Mouse (Mus musculus): ENCODE results near the gene Olfr309.
A peak's percentile ranks its signal among the peaks of the same experiment; 100 is the strongest.

Gene Olfr309

DNA sequence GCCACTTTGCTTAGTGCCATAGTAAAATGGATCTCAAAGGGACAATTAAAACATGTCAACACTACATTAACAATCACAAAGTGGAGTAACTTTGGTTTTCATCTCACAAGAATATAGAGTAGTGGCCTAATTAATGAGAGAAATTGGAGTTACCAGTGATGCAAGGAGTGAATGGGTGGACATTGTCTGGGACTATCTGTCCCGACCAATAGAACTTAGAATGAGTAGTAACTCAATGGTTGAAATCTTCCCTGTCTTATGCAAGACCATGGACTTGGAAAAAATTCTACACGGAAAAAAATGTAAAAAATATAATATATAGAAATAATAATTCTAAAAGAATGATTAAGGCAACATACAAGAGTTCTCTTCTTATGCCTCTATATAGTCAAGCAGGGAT, at the start of gene Olfr309:
Olfr309 (minus strand) TSS at position 101 of the 400 bp plus-strand sequence.
- no peak for DNase-seq

DNA sequence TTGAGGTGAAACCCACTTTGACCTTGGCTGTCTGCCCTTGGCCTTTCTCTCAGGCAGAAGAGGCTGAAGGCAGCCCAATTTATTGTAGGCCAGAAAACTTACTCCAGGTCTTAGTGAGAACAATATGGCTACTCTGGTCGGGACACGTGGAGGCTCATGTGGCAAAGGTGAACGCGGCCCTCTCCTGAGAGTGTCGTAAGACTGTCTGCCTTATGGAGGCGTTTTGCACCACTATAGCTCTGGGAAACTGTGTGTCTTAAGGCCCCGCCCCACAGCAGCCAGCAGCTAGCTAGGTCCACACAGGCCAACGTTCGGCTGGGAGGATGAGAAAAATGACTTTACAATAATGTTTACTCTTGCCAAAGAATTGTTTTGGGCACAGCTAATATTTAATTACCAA, 32.8 kb upstream of the Olfr309 start:
- peak in 1 of 2 experiments; percentile 25 for DNase-seq

DNA sequence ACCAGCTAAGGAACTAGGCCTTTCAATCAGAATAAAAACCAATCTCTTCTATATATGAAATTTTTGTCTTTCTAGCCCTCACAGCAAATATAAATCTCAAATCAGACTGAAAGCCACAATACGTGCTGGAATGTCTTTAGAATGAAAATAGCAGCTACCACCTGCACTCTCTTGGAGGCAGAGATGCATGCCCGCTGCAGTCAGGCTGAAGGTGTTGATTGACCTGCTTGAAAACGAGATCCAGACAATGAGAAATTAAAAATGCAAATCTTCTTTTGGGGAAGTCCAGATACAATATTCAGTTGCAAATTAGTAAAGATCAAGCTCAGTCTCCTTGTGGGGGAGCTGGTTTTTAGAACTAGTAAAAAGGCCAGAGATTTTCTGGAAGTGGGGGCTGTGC, 30.7 kb upstream of the Olfr309 start:
- DNase-seq: no peak

DNA sequence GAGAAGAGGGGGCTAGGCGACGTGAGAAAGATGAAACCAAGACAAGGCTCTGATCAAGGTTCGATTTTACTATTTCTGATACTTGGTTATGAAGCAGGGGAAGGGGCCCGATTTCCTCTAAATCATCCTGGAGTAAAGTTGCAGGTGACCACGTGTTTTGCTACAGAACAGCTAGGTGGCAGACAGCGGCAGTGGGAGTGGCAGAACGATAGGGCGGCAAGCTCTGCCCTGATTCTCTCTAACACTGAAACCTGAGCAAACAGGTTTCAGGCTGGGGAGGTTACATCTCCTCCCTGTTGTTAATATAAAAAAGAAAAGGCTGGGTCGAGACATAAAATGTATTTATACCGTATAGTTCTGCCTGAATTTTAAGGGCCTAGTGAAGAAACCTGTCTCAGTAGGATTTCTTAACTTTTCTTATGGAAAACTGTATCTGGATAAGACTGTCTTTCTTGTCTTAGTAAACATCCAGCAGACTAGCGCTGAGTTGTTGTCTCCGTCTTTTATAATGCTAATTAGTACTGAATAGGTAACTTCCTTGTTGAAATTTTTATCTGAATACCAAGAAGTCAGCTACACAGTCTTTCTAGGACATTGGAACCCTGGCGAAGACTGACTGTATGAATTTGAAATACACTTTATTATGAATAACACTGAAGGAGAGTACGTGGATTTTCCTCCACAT, 29.5 kb upstream of the Olfr309 start:
- no peak for DNase-seq

- no peak for DNase-seq
Measured at GRCm38 (mm10) chr7:86337486-86337885, 24.0 kb upstream of the Olfr309 start, which contains the start of gene Olfr307. Gene Olfr307 (minus strand): TSS chr7:86337586.

- no peak for DNase-seq
Measured at GRCm38 (mm10) chr7:86325530-86325929, 12.0 kb upstream of the Olfr309 start, which contains the start of gene Olfr308. Gene Olfr308 (minus strand): TSS chr7:86325630.

GRCm38 (mm10) chr7:86321323-86321722, 7.8 kb upstream of the Olfr309 start:
- DNase-seq: no peak

DNA sequence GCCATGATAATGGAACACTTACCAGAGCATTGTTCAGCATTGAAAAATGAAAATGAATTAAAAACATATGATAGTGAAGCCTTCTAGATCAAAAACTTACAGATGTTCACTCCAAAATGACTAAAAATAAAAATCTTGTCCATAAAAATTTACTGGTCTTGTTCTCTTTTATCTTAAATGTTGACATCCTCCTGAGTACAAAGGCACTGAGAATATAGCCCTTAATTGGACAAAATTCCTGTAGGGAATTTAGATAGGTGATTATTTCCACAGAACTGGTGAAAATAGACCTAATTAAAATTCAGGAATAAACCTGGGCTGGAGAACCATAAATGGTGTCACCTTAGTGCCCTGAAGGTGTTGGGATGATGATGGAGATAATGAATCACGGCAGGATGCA, 36.4 kb downstream of the Olfr309 start, which contains the start of gene Olfr310:
Olfr310 (minus strand) TSS at position 101 of the 400 bp plus-strand sequence.
- no peak for DNase-seq
